Mouse (Mus musculus) olfactory bulb, adult 2 months (tissue): Measurements from ENCODE around the gene G0s2. TPM values are rescaled to one million over a fixed set of nuclear protein-coding genes. Genes with fewer than 3 reads are reported as not detected.

ENCODE experiments used
- H3K27ac ChIP-seq: fragments of 200-500 bp; 2 replicates; pipeline ENCODE4 v1.5.1; 2012; ENCODE audit warnings: low read depth, low read length; ENCODE audit not compliant: insufficient read depth
- H3K4me1 ChIP-seq: fragments of 200-500 bp; 2 replicates; pipeline ENCODE4 v1.6.1; 2012; ENCODE audit warnings: low read length; ENCODE audit not compliant: control insufficient read depth, insufficient read depth
- H3K4me3 ChIP-seq: fragments of 200-500 bp; 2 replicates; pipeline ENCODE4 v1.5.1; 2012; ENCODE audit warnings: mild to moderate bottlenecking, low read depth, low read length, moderate library complexity; ENCODE audit not compliant: insufficient read depth
- CTCF ChIP-seq: fragments of 200-500 bp; IDR thresholded peaks from 2 replicates; pipeline ENCODE4 v1.5.1; 2012; ENCODE audit warnings: low read depth, mild to moderate bottlenecking, low read length, moderate library complexity; ENCODE audit not compliant: insufficient read depth
- POLR2A ChIP-seq: fragments of 200-500 bp; IDR thresholded peaks from 2 replicates; pipeline ENCODE4 v1.6.1; 2012; ENCODE audit warnings: mild to moderate bottlenecking, low read depth, low read length, moderate library complexity; ENCODE audit not compliant: insufficient read depth
- WGBS: fragments of 180-500 bp; shearing (Covaris S2); methylation state at CpG from one replicate; pipeline ENCODE4 v1.1.7; 2018; 5-methylcytosine and 5-hydroxymethylcytosine counted together
- polyA plus RNA-seq: library from polyadenylated mRNA; stranded (reverse); fragments of >200 nt; gene quantifications from 2 replicates; pipeline ENCODE4 v1.2.4, GENCODE M21; 2012; ENCODE audit warnings: low replicate concordance; ENCODE audit not compliant: missing spikeins, insufficient read depth, insufficient read length

G0s2 gene
- polyA plus RNA-seq, 1 experiment, result not detected

DNA sequence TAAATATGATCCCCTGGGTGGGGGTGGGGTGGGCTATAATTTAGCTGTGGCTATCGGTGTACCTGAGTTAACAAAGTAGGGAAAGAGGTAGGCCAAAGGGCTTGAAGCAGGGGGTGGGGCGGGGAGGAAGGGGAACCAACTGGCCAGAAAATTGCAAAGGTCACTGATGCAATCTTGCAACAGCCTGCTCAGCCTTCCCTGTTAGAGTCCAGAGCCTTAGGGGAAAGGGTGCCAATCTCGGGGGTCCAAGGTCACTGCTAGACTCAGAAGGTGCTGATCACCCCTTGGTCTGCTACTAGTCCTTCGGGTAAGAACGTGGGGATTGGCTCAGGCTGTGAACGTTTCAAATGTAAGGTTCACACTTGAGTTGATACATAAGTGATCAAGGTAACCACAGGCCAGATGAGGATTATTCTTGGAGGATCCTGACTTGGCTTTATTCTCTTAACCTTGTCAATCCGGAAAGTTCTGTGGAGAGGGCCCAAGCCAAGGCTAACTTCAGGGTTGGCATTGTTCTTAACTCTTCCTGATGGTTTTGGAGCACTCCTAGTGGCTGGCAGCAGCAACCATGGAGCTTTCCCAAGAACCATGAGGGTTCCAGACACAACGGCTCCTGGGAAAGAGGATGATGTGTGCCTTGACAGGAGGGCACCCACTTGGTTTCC lies 1.5 kb upstream of the G0s2 start:
- H3K27ac ChIP-seq, result no peak overlapping the region
- TF ChIP-seq CTCF (no peak), POLR2A (no peak)
- no peak overlapping the region for H3K4me3 ChIP-seq
- H3K4me1 ChIP-seq, result peaks cover 13% of the 10 kb centered on the region
- WGBS, result 88% methylated on average over 8 of the region's 8 CpGs

DNA sequence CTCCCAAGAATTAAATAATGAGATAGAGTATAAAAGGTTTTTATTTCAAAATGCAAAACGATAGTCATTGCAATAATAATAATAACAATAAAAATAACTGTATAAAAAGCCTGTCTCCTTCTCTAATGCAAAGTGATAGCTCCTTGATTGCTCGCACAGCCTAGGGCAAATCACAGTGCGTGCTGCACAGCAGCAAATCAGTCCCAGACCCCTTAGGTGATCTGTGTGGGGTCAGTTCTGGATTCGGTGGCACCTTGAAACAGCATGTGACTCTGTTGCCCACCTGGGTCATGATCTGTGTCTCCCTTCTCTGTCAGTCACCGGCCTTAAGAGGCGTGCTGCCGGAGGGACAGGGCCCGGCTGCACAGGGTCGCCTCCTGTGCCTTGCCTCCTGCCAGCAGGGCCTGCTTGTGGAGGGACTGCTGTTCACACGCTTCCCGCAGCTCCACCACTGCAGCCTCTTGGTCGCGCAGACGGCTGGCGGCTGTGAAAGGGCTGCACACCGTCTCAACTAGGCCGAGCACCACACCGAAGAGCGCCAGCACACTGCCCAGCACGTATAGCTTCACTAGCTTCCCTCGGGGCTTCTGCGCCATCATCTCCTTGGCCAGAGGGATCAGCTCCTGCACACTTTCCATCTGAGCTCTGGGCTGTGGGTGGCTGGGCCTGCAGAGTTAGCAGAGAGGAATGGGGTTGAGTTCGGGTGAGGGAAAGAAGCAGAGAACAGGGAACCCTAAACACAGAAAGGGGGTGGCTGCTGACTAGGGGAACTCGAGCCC lies 691 bp downstream of the G0s2 start:
- WGBS, result 39% methylated on average over 24 of the region's 24 CpGs
- Histone ChIP-seq H3K27ac (peak overlapping the region; percentile 68), H3K4me1 (peaks cover 13% of the 10 kb centered on the region), H3K4me3 (peak overlapping the region; percentile 41)
- TF ChIP-seq CTCF (no peak), POLR2A (no peak)

DNA sequence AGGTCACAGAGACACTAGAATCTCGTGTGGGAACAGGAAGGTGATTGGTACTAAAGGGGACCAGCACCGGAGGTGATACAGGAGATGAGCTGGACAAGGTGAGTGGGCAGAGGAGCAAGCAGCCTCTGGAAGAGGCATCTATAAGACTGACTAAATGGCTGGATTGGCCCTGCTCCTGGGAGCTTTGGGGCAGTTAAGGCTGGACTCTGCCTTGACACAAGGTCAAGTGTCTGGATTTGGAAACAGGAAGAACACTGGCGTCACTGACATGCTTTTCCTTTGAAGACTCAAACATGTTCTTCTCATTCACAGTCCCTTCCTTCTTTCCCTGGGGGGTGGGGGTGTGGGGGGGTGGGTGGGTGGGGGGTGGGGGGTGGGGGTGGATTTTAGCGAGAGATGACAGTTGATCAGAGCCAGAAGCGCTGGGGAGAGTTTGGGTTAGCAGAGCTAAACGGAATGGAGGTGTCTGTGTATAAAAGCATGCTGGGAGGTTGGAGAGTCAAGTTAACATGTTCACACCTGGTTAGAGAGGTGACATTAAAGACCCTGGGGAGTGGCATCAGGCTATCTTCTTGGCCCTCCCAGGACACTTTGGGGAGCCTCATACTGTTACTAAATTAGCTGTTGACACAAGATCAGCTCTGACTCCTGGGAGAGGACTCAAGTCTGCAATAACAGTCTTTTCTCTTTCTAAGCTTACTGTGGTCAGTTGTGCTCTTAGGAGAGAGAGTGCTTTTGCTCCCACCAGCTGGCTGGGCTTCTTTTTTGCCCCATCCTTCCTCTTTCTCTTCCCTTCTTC lies 1.9 kb downstream of the G0s2 start:
- TF ChIP-seq CTCF, result no peak
- TF ChIP-seq POLR2A, result no peak
- no peak overlapping the region for H3K27ac ChIP-seq
- no peak overlapping the region for H3K4me3 ChIP-seq
- 74% methylated on average over 6 of the region's 6 CpGs for WGBS
- H3K4me1 ChIP-seq, result peaks cover 13% of the 10 kb centered on the region

DNA sequence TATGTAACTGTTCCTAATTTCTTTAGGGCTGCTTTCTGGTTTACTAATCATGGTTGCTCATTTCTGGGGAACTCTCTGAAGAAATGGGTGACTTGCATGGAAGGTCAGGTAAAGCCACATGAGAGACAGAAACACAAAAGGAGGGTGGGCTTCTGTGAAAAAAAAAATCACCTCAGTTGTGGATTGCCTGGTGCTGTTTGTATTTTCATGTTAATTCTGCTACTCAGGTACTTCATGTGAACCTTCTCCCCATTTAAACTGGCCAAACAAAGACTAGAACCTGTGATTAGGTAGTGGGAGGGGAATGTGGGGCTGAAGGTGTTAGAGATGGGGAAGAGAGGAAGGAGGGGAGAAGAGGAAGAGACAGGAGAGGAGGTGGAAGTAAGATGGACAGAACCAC lies 7.3 kb downstream of the G0s2 start:
- no peak overlapping the region for H3K4me3 ChIP-seq
- TF ChIP-seq CTCF (no peak), POLR2A (no peak)
- H3K27ac ChIP-seq, result no peak overlapping the region
- no peaks in the 10 kb centered on the region for H3K4me1 ChIP-seq

DNA sequence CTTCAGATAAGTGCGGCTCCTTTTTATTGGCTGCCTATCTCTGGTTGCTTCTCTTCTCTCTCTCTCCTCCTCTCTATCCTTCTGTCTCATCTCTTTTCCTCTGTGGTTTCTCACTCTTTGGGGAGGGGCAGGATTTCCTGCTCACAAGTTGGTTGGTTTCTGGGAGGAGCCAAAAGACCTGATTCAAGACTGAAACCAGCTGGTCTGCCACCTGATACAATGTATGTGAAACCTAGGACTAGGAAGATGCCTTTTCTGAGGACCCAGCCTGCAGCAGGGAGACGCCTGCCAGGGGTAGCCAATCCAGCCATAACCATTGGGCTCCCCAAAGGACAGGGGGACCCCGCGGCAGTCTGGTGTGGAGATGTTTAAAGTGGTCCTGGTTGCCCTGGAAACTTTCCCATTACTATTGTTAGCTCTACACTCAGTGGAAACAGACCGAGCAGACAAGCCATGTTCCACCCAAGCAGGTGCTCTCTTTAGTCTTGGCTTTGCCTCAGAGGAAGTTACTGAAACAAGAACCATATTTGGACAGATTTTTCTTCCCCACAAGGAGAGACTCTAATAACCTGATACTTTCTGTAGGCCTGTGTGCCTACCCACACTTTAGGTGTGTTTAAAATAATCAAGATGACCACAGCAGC lies 8.9 kb downstream of the G0s2 start, which contains the start of gene Hsd11b1:
Gene Hsd11b1, minus strand, starts transcription at position 121 of the 644 bp plus-strand sequence.
- no peak within 1 kb of the TSS for H3K27ac ChIP-seq
- H3K4me1 ChIP-seq, result no peaks in the 10 kb centered on the region
- TF ChIP-seq CTCF, result no peak
- TF ChIP-seq POLR2A, result no peak
- no peak within 1 kb of the TSS for H3K4me3 ChIP-seq
- WGBS, result 60% methylated on average over 5 of the region's 5 CpGs

DNA sequence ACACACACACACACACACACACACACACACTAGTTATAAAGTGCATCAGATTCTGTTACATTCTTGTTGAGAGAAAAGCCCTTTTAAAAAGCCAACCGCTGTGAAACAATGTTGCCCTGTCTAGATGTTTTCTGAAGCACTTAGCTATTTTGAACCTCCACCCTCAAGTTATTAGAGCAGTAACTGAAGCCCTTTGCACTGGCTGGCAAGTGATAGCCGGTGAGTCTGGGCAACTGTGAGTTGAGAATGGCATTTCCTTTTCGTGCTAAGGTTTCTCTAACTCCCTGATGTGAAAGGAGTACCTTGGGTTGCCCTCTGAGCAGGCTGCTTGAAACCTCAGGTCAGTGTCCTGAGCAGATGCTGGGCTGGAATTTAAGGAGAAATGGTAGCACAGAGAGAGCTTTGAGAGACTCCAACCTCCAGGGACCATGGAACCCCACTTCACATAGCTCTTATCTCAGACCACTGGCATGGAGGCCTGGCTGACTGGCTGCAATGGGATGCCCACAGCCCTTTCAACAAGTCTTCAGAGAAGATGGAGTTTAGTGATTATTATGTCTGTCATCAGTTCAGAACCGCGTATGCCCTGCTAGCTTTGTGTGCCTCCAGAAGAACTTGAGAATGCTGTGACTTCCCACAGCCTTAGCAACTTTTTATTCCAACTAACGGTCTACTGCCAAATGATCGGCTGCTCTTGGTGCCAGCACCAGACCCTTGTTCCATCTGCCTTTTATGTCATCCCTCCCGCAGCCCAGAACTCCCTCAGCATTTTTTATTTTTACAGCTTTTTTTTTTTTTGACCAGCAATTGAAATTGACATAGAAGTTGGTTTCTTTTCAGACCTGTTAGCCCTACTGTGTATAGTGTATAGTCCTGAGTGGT lies 9.8 kb downstream of the G0s2 start:
- TF ChIP-seq POLR2A, result no peak
- no peak for TF ChIP-seq CTCF
- 64% methylated on average over 8 of the region's 8 CpGs for WGBS
- H3K27ac ChIP-seq, result no peak overlapping the region
- H3K4me3 ChIP-seq, result no peak overlapping the region
- H3K4me1 ChIP-seq, result no peaks in the 10 kb centered on the region

DNA sequence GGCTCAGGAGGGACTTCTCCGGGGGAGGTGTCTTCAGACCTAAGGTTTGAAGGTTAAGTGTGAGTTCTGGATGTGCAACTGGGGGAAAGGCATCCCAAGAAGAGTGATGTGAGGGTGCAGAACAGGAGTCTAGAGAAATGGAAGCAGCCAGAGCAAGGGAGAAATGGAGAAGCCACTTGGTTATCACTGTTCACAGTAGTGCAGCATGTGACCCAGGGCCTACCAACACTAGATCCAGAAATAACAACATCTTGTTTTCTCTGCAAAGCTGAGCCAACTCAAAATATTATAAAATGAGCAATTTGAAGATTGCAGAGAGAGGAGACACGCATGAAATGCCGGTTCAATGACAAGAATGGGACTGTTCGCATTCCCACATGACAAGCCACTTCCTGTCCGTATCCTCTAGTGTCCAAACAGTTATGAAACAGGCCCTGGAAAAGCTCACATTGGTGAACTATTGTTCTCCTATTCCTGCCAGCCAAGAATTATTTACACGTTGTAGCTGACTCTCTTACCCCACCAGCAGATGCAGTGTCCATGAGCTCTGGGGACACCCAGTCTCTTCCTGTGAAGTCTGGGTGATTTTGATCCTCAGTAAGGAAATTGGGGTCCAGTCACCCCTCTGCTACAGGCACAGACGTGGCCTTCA lies 11.0 kb downstream of the G0s2 start:
- TF ChIP-seq CTCF (no peak), POLR2A (no peak)
- WGBS, result 78% methylated on average over 7 of the region's 7 CpGs
- Histone ChIP-seq H3K4me1 (no peaks in the 10 kb centered on the region), H3K27ac (no peak overlapping the region), H3K4me3 (no peak overlapping the region)

DNA sequence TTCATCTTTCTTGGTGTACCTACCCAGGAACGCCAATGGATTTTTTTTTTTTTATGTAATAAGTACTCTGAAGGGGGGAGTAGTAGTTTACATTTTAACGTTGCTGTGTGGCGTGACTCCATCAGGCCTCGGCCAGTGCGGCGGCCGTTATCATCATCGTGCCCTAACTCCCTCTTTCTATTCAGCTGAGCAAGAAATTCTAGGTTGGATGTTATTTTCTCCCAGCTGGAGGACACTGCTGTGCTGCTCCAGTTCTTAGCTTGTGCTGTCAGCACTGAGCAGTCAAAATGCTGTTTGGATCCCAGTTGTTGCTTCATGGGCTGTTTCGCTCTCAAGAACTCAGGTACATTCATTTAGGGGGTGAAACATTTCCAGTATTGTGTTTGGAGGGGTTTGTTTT lies 13.5 kb downstream of the G0s2 start:
- Histone ChIP-seq H3K4me3 (no peak overlapping the region), H3K4me1 (no peaks in the 10 kb centered on the region), H3K27ac (peak overlapping the region; percentile 41; the same call in 1 of the 2 replicates)
- TF ChIP-seq POLR2A (no peak), CTCF (no peak)
- WGBS, result 65% methylated on average over 9 of the region's 9 CpGs
